Mouse (Mus musculus) CH12.LX (cell line): ENCODE data around the gene Gm5114. TPM values are rescaled to one million over a fixed set of nuclear protein-coding genes. Genes with fewer than 3 reads are reported as not detected.

ENCODE experiments used
- polyA plus RNA-seq: library from polyadenylated mRNA; unstranded; fragments of >175 nt; gene quantifications from 2 replicates; pipeline ENCODE4 v1.2.1, GENCODE M21; 2012; ENCODE audit warnings: low read depth; ENCODE audit not compliant: insufficient read length
- total RNA-seq, 2 experiments: library from RNA; depleted of rRNA; stranded (reverse); fragments of 300-350 nt in 1 of 2; fragments of >200 nt in 1 of 2; gene quantifications; 2 replicates each; pipeline ENCODE4 v1.2.3; 2012 to 2014

The Gm5114 gene
- total and polyA plus RNA-seq, 3 experiments: not detected

Other genes with a start within 250 kb of the Gm5114 start
- gene Zfp619, start 104.6 kb upstream of the Gm5114 start, total RNA-seq (2012; rRNA removed): 0.64 and 0.67 TPM in 2 replicates
- gene Zfp619, start 104.6 kb upstream of the Gm5114 start, total RNA-seq (2014; rRNA removed): 1.3 and 1.4 TPM in 2 replicates
- 1.00 and 1.1 TPM in 2 replicates for gene Zfp619, start 104.6 kb upstream of the Gm5114 start, polyA plus RNA-seq